Mouse (Mus musculus): ENCODE data around the gene Pced1a. TPM values are rescaled to one million over a fixed set of nuclear protein-coding genes. Genes with fewer than 3 reads are reported as not detected.

Gene Pced1a
- total and polyA plus RNA-seq, 2 experiments from 2014 or later: 9.2 to 18.0 TPM

GRCm38 (mm10) chr2:130450434-130450796 lies 25.9 kb upstream of the Pced1a start:
- 1% methylated on average over 44 of the region's 47 CpGs for WGBS
- peak; percentile 86 for ATAC-seq

GRCm38 (mm10) chr2:130449794-130450433 lies 25.4 kb upstream of the Pced1a start, which contains the start of gene Ptpra:
Gene Ptpra (plus strand): TSS chr2:130450278.
- peaks cover 2% of the 10 kb centered on the region; the same call in 1 of the 2 replicates for H3K36me3 ChIP-seq (ENCODE audit: insufficient read depth)
- DNase-seq: peak; percentile 94
- 0% methylated on average over 47 of the region's 50 CpGs for WGBS
- H3K27me3 ChIP-seq (ENCODE audit: insufficient read depth, low read length): no peaks in the 10 kb centered on the region
- H3K4me3 ChIP-seq (ENCODE audit: low read depth, low read length): peak within 1 kb of the TSS; percentile 90
- peak within 1 kb of the TSS; percentile 90 for H3K9ac ChIP-seq
- H3K27ac ChIP-seq (ENCODE audit: low read depth, low read length): peak within 1 kb of the TSS; percentile 92
- no peaks in the 10 kb centered on the region for H3K9me3 ChIP-seq (ENCODE audit: low read length)
- peak; percentile 99 for ATAC-seq
- H3K4me1 ChIP-seq (ENCODE audit: insufficient read depth): peaks cover 30% of the 10 kb centered on the region
- TF ChIP-seq CTCF (IDR thresholded peaks at IDR 0.05; ENCODE audit: low read depth): no peak
- H3K4me2 ChIP-seq (ENCODE audit: low read depth): peak within 1 kb of the TSS; percentile 60

More at GRCm38 (mm10) chr2:130450434-130450796, 25.9 kb upstream of the Pced1a start:
- no peak for TF ChIP-seq CTCF (IDR thresholded peaks at IDR 0.05; ENCODE audit: low read depth)
- no peaks in the 10 kb centered on the region for H3K9me3 ChIP-seq (ENCODE audit: low read length)
- no peak for DNase-seq
- peak overlapping the region; percentile 60 for H3K4me2 ChIP-seq (ENCODE audit: low read depth)
- H3K27me3 ChIP-seq (ENCODE audit: insufficient read depth, low read length): no peaks in the 10 kb centered on the region
- peak overlapping the region; percentile 90 for H3K4me3 ChIP-seq (ENCODE audit: low read depth, low read length)
- H3K9ac ChIP-seq: peak overlapping the region; percentile 90
- no peaks in the 10 kb centered on the region for H3K36me3 ChIP-seq (ENCODE audit: insufficient read depth)
- peak overlapping the region; percentile 92 for H3K27ac ChIP-seq (ENCODE audit: low read depth, low read length)
- H3K4me1 ChIP-seq (ENCODE audit: insufficient read depth): peaks cover 33% of the 10 kb centered on the region

- WGBS: 9% methylated on average over 17 of the region's 17 CpGs
- no peak overlapping the region for H3K27ac ChIP-seq (ENCODE audit: low read depth, low read length)
Measured at GRCm38 (mm10) chr2:130449021-130449793, 24.7 kb upstream of the Pced1a start.

GRCm38 (mm10) chr2:130448449-130448848 lies 23.9 kb upstream of the Pced1a start:
- ATAC-seq: no peak
- H3K9ac ChIP-seq: no peak overlapping the region
- TF ChIP-seq CTCF (IDR thresholded peaks at IDR 0.05; ENCODE audit: low read depth): peak; percentile 35; the same call in 1 of the 2 replicates
- H3K27me3 ChIP-seq (ENCODE audit: insufficient read depth, low read length): no peaks in the 10 kb centered on the region
- peaks cover 22% of the 10 kb centered on the region for H3K4me1 ChIP-seq (ENCODE audit: insufficient read depth)
- peaks cover 15% of the 10 kb centered on the region for H3K36me3 ChIP-seq (ENCODE audit: insufficient read depth)
- DNase-seq: no peak
- H3K4me3 ChIP-seq (ENCODE audit: low read depth, low read length): no peak overlapping the region
- H3K27ac ChIP-seq (ENCODE audit: low read depth, low read length): no peak overlapping the region
- H3K9me3 ChIP-seq (ENCODE audit: low read length): no peaks in the 10 kb centered on the region
- no peak overlapping the region for H3K4me2 ChIP-seq (ENCODE audit: low read depth)

More at GRCm38 (mm10) chr2:130449021-130449793, 24.7 kb upstream of the Pced1a start:
- no peaks in the 10 kb centered on the region for H3K27me3 ChIP-seq (ENCODE audit: insufficient read depth, low read length)
- ATAC-seq: no peak
- DNase-seq: peak; percentile 36
- peak overlapping the region; percentile 90 for H3K4me3 ChIP-seq (ENCODE audit: low read depth, low read length)
- H3K4me2 ChIP-seq (ENCODE audit: low read depth): peak overlapping the region; percentile 60
- no peaks in the 10 kb centered on the region for H3K9me3 ChIP-seq (ENCODE audit: low read length)
- peaks cover 23% of the 10 kb centered on the region for H3K4me1 ChIP-seq (ENCODE audit: insufficient read depth)
- H3K36me3 ChIP-seq (ENCODE audit: insufficient read depth): peaks cover 8% of the 10 kb centered on the region
- TF ChIP-seq CTCF (IDR thresholded peaks at IDR 0.05; ENCODE audit: low read depth): no peak
- peak overlapping the region; percentile 90 for H3K9ac ChIP-seq

- H3K4me3 ChIP-seq (ENCODE audit: low read depth, low read length): no peak overlapping the region
- ATAC-seq: no peak
- WGBS: 83% methylated on average over 10 of the region's 10 CpGs
Measured at GRCm38 (mm10) chr2:130442162-130442561, 17.7 kb upstream of the Pced1a start.

GRCm38 (mm10) chr2:130439840-130440480 lies 15.5 kb upstream of the Pced1a start:
- Histone ChIP-seq H3K4me1 (ENCODE audit: insufficient read depth) (no peaks in the 10 kb centered on the region), H3K27ac (ENCODE audit: low read depth, low read length) (no peak overlapping the region), H3K9me3 (ENCODE audit: low read length) (no peaks in the 10 kb centered on the region), H3K4me3 (ENCODE audit: low read depth, low read length) (no peak overlapping the region), H3K36me3 (ENCODE audit: insufficient read depth) (peaks cover 72% of the 10 kb centered on the region), H3K4me2 (ENCODE audit: low read depth) (no peak overlapping the region), H3K27me3 (ENCODE audit: insufficient read depth, low read length) (no peaks in the 10 kb centered on the region), H3K9ac (no peak overlapping the region)
- WGBS: 91% methylated on average over 4 of the region's 4 CpGs
- DNase-seq (no peak), ATAC-seq (no peak)
- no peak for TF ChIP-seq CTCF (IDR thresholded peaks at IDR 0.05; ENCODE audit: low read depth)

More at GRCm38 (mm10) chr2:130442162-130442561, 17.7 kb upstream of the Pced1a start:
- H3K4me1 ChIP-seq (ENCODE audit: insufficient read depth): no peaks in the 10 kb centered on the region
- no peak for DNase-seq
- no peak overlapping the region for H3K27ac ChIP-seq (ENCODE audit: low read depth, low read length)
- H3K27me3 ChIP-seq (ENCODE audit: insufficient read depth, low read length): no peaks in the 10 kb centered on the region
- TF ChIP-seq CTCF (IDR thresholded peaks at IDR 0.05; ENCODE audit: low read depth): no peak
- H3K4me2 ChIP-seq (ENCODE audit: low read depth): no peak overlapping the region
- H3K36me3 ChIP-seq (ENCODE audit: insufficient read depth): peaks cover 73% of the 10 kb centered on the region
- H3K9me3 ChIP-seq (ENCODE audit: low read length): no peaks in the 10 kb centered on the region
- no peak overlapping the region for H3K9ac ChIP-seq

Data from forebrain, postnatal 0 days (tissue).